Mouse (Mus musculus) spleen, adult 2 months (tissue): ENCODE data around the gene 9230110F15Rik.

Experiments used
- CTCF ChIP-seq: fragments of 200-500 bp; IDR thresholded peaks from 2 replicates; pipeline ENCODE4 v1.5.1; 2011; ENCODE audit warnings: mild to moderate bottlenecking, inconsistent platforms; ENCODE audit not compliant: insufficient read depth, insufficient read length, insufficient replicate concordance; ENCODE audit errors: extremely low read depth
- POLR2A ChIP-seq: fragments of 200-500 bp; IDR thresholded peaks from 2 replicates; pipeline ENCODE4 v1.6.1; 2011; ENCODE audit warnings: low read depth, low read length, inconsistent platforms

- TF ChIP-seq POLR2A = no peak
- no peak for TF ChIP-seq CTCF
Measured at GRCm38 (mm10) chr9:35844050-35844449, at the start of gene 9230110F15Rik.
